Mouse (Mus musculus): Measurements from ENCODE around the gene Tmem30b.
A peak's percentile ranks its signal among the peaks of the same experiment; 100 is the strongest.
"Not testable (repeated sequence)": the region's sequence is repeated elsewhere in the genome, so short reads cannot be mapped to it uniquely, and the experiment has no call there.

The Tmem30b gene

GRCm38 (mm10) chr12:73546086-73546711, at the start of gene Tmem30b:
Tmem30b (minus strand) TSS chr12:73546392.
- DNase-seq (ENCODE audit: extremely low spot score) = peak; percentile 52

- no peak for DNase-seq (ENCODE audit: extremely low spot score)
These were observed 49.0 kb upstream of the Tmem30b start for GRCm38 (mm10) chr12:73595226-73595625.

GRCm38 (mm10) chr12:73594177-73594745, 48.1 kb upstream of the Tmem30b start:
- no peak for DNase-seq (ENCODE audit: extremely low spot score)

- no peak for DNase-seq (ENCODE audit: extremely low spot score)
These were observed 47.0 kb upstream of the Tmem30b start for GRCm38 (mm10) chr12:73593021-73593798.

- no peak for DNase-seq (ENCODE audit: extremely low spot score)
These were observed 45.4 kb upstream of the Tmem30b start for GRCm38 (mm10) chr12:73591625-73592024.

- DNase-seq (ENCODE audit: extremely low spot score) = no peak
These were observed 44.6 kb upstream of the Tmem30b start for GRCm38 (mm10) chr12:73590627-73591276.

GRCm38 (mm10) chr12:73587262-73587661, 41.1 kb upstream of the Tmem30b start:
- no peak for DNase-seq (ENCODE audit: extremely low spot score)

GRCm38 (mm10) chr12:73585850-73586249, 39.7 kb upstream of the Tmem30b start:
- peak; percentile 20 for DNase-seq (ENCODE audit: extremely low spot score)

GRCm38 (mm10) chr12:73585241-73585801, 39.1 kb upstream of the Tmem30b start:
- no peak for DNase-seq (ENCODE audit: extremely low spot score)

- DNase-seq (ENCODE audit: extremely low spot score) = peak; percentile 87
These were observed 38.5 kb upstream of the Tmem30b start, which contains the start of gene Prkch for GRCm38 (mm10) chr12:73584610-73585240. Prkch (plus strand) TSS chr12:73584796.

GRCm38 (mm10) chr12:73583813-73584609, 37.8 kb upstream of the Tmem30b start:
- peak; percentile 37 for DNase-seq (ENCODE audit: extremely low spot score)

- DNase-seq (ENCODE audit: extremely low spot score) = no peak
These were observed 37.1 kb upstream of the Tmem30b start for GRCm38 (mm10) chr12:73583318-73583717.

- no peak for DNase-seq (ENCODE audit: extremely low spot score)
These were observed 34.6 kb upstream of the Tmem30b start for GRCm38 (mm10) chr12:73580811-73581210.

GRCm38 (mm10) chr12:73578141-73578540, 31.9 kb upstream of the Tmem30b start:
- no peak for DNase-seq (ENCODE audit: extremely low spot score)

- no peak for DNase-seq (ENCODE audit: extremely low spot score)
These were observed 28.4 kb upstream of the Tmem30b start for GRCm38 (mm10) chr12:73574632-73575031.

GRCm38 (mm10) chr12:73565620-73565969, 19.4 kb upstream of the Tmem30b start:
- DNase-seq (ENCODE audit: extremely low spot score) = no peak

GRCm38 (mm10) chr12:73564795-73565619, 18.8 kb upstream of the Tmem30b start:
- DNase-seq (ENCODE audit: extremely low spot score) = peak; percentile 55

- DNase-seq (ENCODE audit: extremely low spot score) = no peak
These were observed 18.0 kb upstream of the Tmem30b start for GRCm38 (mm10) chr12:73564176-73564575.

- not testable (repeated sequence) for DNase-seq (ENCODE audit: extremely low spot score)
These were observed 16.9 kb upstream of the Tmem30b start for GRCm38 (mm10) chr12:73563122-73563521.

- DNase-seq (ENCODE audit: extremely low spot score) = no peak
These were observed 13.9 kb upstream of the Tmem30b start for GRCm38 (mm10) chr12:73560091-73560490.

All from embryo, embryonic 9.5 days (tissue).